Mouse (Mus musculus): ENCODE data around the gene Prr14l.

GRCm38 (mm10) chr5:32747650-32748375 lies 106.2 kb downstream of the Prr14l start:
- peak; percentile 47 for TF ChIP-seq ZC3H11A (IDR thresholded peaks at IDR 0.05; ENCODE audit: low read depth, low read length)
- no peak for TF ChIP-seq TCF12 (IDR thresholded peaks at IDR 0.05; ENCODE audit: low read depth, low read length)
- no peak for TF ChIP-seq HCFC1 (IDR thresholded peaks at IDR 0.05; ENCODE audit: low read depth, low read length)
